Mouse (Mus musculus): ENCODE results near the gene Dcdc2b. TPM values are rescaled to one million over a fixed set of nuclear protein-coding genes. Genes with fewer than 3 reads are reported as not detected.

Gene Dcdc2b
- polyA plus RNA-seq, 1 experiment from 2014 or later, result 3.7 TPM

DNA sequence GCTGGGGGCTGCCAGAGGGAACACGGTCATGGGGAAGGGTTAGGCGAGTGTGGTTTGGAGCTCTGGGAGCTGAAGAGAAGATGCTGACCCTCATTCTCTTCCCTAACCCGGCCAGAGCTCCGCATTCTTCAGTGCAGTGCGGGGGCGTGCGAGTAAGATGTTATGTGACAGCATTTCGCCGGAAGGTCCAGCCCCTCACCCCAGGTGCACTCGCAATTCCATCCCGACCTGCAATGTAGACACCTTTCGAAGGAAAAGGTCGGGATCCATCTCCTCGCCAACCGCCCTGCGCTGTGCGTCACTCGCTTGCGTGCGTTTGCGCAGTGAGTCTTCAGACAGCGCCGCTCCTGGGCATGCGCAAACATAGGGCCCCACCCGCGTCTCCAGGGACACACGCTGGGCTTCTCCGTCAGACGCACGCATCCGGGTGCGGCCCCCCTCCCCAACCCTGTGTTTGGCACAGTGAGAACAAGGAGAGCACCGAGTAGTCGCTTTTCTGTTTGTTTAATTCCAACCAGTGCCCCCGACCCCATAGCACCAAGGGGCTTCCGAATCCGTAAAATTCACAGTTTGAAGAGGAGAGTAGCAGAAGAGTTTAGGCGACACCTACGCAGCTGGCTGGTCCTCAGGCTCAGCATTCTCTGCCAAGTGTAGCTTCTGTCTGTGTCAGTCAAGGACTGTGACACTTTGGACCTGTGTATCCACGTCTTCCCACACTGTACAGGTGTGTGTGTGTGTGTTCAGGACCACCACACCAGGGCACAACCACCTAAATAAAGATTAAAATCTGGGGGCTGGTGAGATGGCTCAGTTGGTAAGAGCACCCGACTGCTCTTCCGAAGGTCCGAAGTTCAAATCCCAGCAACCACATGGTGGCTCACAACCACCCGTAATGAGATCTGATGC, 5.0 kb upstream of the Dcdc2b start, which contains the start of gene Iqcc:
Gene Iqcc, minus strand, starts transcription at position 314 of the 906 bp plus-strand sequence.
- Histone ChIP-seq H3K9ac (ENCODE audit: low read length) (peak within 1 kb of the TSS; percentile 83), H3K27me3 (replicated peaks; ENCODE audit: control insufficient read depth, insufficient read depth, low read length) (no peaks in the 10 kb centered on the region), H3K36me3 (ENCODE audit: control insufficient read depth, insufficient read depth, low read length) (peaks cover 19% of the 10 kb centered on the region), H3K9me3 (ENCODE audit: control insufficient read depth, low read length) (no peaks in the 10 kb centered on the region), H3K4me2 (ENCODE audit: low read length) (peak within 1 kb of the TSS; percentile 87), H3K4me3 (ENCODE audit: low read depth, low read length) (peak within 1 kb of the TSS; percentile 77), H3K4me1 (replicated peaks; ENCODE audit: control insufficient read depth, insufficient read depth, low read length) (peaks cover 16% of the 10 kb centered on the region), H3K27ac (ENCODE audit: low read depth) (peak within 1 kb of the TSS; percentile 82)
- DNase-seq (ENCODE audit: low spot score) (peak; percentile 92), ATAC-seq (replicated peaks; ENCODE audit: low FRiP score, low TSS enrichment, low read depth) (peak; percentile 88)
- WGBS, result 5% methylated on average over 43 of the region's 44 CpGs

- no peak for ATAC-seq (replicated peaks; ENCODE audit: low FRiP score, low TSS enrichment, low read depth)
- no peak for DNase-seq (ENCODE audit: low spot score)
- H3K9ac ChIP-seq (ENCODE audit: low read length), result peak overlapping the region; percentile 83
- peaks cover 13% of the 10 kb centered on the region for H3K4me1 ChIP-seq (replicated peaks; ENCODE audit: control insufficient read depth, insufficient read depth, low read length)
- H3K4me3 ChIP-seq (ENCODE audit: low read depth, low read length), result peak overlapping the region; percentile 77
- 94% methylated on average over 5 of the region's 5 CpGs for WGBS
- H3K27ac ChIP-seq (ENCODE audit: low read depth), result 0 out of 2 replicates have a peak overlapping the region, but pooled peaks have one; percentile 71
- peaks cover 19% of the 10 kb centered on the region for H3K36me3 ChIP-seq (ENCODE audit: control insufficient read depth, insufficient read depth, low read length)
- no peaks in the 10 kb centered on the region for H3K9me3 ChIP-seq (ENCODE audit: control insufficient read depth, low read length)
- peak overlapping the region; percentile 87 for H3K4me2 ChIP-seq (ENCODE audit: low read length)
- no peaks in the 10 kb centered on the region for H3K27me3 ChIP-seq (replicated peaks; ENCODE audit: control insufficient read depth, insufficient read depth, low read length)
These were observed 4.0 kb upstream of the Dcdc2b start for GRCm38 (mm10) chr4:129618031-129618430.

DNA sequence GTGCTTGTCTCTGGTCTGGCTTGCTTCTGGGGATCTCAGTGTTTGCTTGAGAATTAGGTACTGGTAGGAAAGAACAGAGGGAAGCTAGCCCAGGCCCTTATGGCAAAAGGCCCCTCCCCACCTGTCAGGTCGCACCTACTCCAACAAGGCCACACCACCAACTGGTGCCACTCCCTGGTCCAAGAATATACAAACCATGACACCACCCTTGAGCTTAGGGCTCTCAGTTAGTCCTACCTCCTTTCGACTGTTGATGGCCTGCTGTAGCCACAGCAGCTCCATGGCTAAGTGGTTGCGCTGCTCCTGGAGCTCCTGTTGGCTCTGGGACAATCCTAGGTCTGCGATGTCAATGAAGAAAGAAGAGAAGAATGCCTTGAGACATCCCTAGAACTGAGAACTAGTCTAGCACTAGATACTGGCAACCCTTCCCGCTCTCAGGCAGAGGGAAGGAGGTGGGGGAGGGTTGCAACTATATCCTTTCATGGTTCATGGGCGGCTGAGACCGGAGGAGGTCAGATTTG, 3.1 kb upstream of the Dcdc2b start:
- peaks cover 19% of the 10 kb centered on the region for H3K36me3 ChIP-seq (ENCODE audit: control insufficient read depth, insufficient read depth, low read length)
- no peak overlapping the region for H3K9ac ChIP-seq (ENCODE audit: low read length)
- no peak overlapping the region for H3K4me3 ChIP-seq (ENCODE audit: low read depth, low read length)
- H3K4me1 ChIP-seq (replicated peaks; ENCODE audit: control insufficient read depth, insufficient read depth, low read length), result peaks cover 6% of the 10 kb centered on the region
- H3K4me2 ChIP-seq (ENCODE audit: low read length), result no peak overlapping the region
- 95% methylated on average over 7 of the region's 7 CpGs for WGBS
- H3K9me3 ChIP-seq (ENCODE audit: control insufficient read depth, low read length), result no peaks in the 10 kb centered on the region
- ATAC-seq (replicated peaks; ENCODE audit: low FRiP score, low TSS enrichment, low read depth) (no peak), DNase-seq (ENCODE audit: low spot score) (no peak)
- no peaks in the 10 kb centered on the region for H3K27me3 ChIP-seq (replicated peaks; ENCODE audit: control insufficient read depth, insufficient read depth, low read length)
- H3K27ac ChIP-seq (ENCODE audit: low read depth), result no peak overlapping the region

DNA sequence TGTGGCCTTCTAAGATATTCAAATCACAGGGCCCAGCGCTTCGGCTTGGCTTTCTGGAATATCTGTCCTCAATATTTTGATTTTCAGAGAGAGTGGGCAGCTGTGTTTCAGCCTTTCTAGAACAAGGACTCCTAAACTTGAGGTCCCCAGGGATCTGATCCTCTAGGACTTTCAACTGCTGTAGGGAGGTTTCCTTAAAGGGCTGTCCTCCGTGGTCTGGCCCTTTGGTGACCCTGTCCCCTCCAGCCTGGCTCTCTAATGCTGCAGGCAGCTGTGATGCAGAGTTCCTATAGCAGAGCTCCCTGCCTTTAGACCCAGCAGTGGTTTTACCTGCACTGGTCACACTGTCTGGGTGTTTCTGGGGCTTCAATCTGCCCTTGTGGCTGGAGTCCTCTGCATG, 2.6 kb upstream of the Dcdc2b start:
- no peaks in the 10 kb centered on the region for H3K9me3 ChIP-seq (ENCODE audit: control insufficient read depth, low read length)
- no peak overlapping the region for H3K9ac ChIP-seq (ENCODE audit: low read length)
- DNase-seq (ENCODE audit: low spot score) (no peak), ATAC-seq (replicated peaks; ENCODE audit: low FRiP score, low TSS enrichment, low read depth) (no peak)
- H3K4me2 ChIP-seq (ENCODE audit: low read length), result no peak overlapping the region
- no peaks in the 10 kb centered on the region for H3K27me3 ChIP-seq (replicated peaks; ENCODE audit: control insufficient read depth, insufficient read depth, low read length)
- H3K36me3 ChIP-seq (ENCODE audit: control insufficient read depth, insufficient read depth, low read length), result peaks cover 19% of the 10 kb centered on the region
- H3K27ac ChIP-seq (ENCODE audit: low read depth), result no peak overlapping the region
- peaks cover 6% of the 10 kb centered on the region for H3K4me1 ChIP-seq (replicated peaks; ENCODE audit: control insufficient read depth, insufficient read depth, low read length)
- H3K4me3 ChIP-seq (ENCODE audit: low read depth, low read length), result no peak overlapping the region
- 96% methylated on average over 3 of the region's 3 CpGs for WGBS

DNA sequence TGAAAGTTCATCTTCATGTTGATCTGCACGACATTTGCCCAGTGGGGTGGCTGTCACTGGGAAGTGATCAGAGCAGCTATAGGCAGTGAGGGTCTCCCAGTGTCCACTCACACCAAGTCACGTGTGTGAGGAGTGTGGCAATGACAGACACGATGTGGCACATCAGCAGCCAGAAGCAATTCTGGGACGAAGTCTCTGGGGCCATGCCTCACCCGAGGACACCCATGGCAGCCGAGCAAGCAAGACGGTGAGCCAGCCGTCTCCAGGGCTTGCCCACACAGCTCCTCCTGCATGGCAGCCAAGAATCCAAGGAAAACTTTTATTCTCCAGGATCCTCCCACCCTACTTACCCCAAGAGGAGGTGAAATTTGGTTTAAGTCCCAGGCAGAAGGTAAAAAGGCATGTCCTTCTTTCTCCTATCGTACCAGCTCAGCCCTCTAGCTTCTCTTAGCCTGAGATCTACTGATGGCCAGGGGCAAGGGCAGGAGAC, 1.8 kb upstream of the Dcdc2b start:
- 90% methylated on average over 9 of the region's 9 CpGs for WGBS
- peaks cover 19% of the 10 kb centered on the region for H3K36me3 ChIP-seq (ENCODE audit: control insufficient read depth, insufficient read depth, low read length)
- no peak for ATAC-seq (replicated peaks; ENCODE audit: low FRiP score, low TSS enrichment, low read depth)
- H3K27ac ChIP-seq (ENCODE audit: low read depth), result no peak overlapping the region
- H3K27me3 ChIP-seq (replicated peaks; ENCODE audit: control insufficient read depth, insufficient read depth, low read length), result no peaks in the 10 kb centered on the region
- peaks cover 6% of the 10 kb centered on the region for H3K4me1 ChIP-seq (replicated peaks; ENCODE audit: control insufficient read depth, insufficient read depth, low read length)
- H3K9me3 ChIP-seq (ENCODE audit: control insufficient read depth, low read length), result no peaks in the 10 kb centered on the region
- DNase-seq (ENCODE audit: low spot score), result no peak
- no peak overlapping the region for H3K4me3 ChIP-seq (ENCODE audit: low read depth, low read length)
- no peak overlapping the region for H3K9ac ChIP-seq (ENCODE audit: low read length)
- H3K4me2 ChIP-seq (ENCODE audit: low read length), result no peak overlapping the region

GRCm38 (mm10) chr4:129610472-129610871, 3.6 kb downstream of the Dcdc2b start:
- WGBS, result 72% methylated on average over 4 of the region's 4 CpGs
- no peaks in the 10 kb centered on the region for H3K9me3 ChIP-seq (ENCODE audit: control insufficient read depth, low read length)
- no peak overlapping the region for H3K9ac ChIP-seq (ENCODE audit: low read length)
- no peaks in the 10 kb centered on the region for H3K4me1 ChIP-seq (replicated peaks; ENCODE audit: control insufficient read depth, insufficient read depth, low read length)
- H3K27me3 ChIP-seq (replicated peaks; ENCODE audit: control insufficient read depth, insufficient read depth, low read length), result no peaks in the 10 kb centered on the region
- no peak for DNase-seq (ENCODE audit: low spot score)
- no peak overlapping the region for H3K4me2 ChIP-seq (ENCODE audit: low read length)
- H3K27ac ChIP-seq (ENCODE audit: low read depth), result no peak overlapping the region
- peaks cover 23% of the 10 kb centered on the region for H3K36me3 ChIP-seq (ENCODE audit: control insufficient read depth, insufficient read depth, low read length)
- no peak overlapping the region for H3K4me3 ChIP-seq (ENCODE audit: low read depth, low read length)
- no peak for ATAC-seq (replicated peaks; ENCODE audit: low FRiP score, low TSS enrichment, low read depth)

DNA sequence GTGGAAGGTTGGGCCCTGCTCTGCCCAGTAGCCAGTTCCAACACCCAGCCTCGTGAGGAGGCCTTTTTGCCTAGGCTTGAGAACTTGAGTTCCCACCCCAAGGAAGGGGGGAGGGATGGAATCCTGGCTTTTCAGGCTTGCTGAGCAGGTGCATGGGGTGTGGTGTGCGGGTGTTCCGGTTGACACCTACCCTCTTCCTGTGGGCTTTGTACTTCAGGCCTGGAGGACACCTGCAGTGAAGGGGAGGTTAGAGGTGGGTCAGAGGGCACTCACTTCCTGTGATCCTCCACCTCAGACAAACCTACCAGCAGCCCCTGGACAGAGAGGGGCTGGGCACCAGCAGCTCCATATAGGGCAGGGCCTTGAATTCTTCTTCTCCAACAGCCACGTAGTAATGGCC, 4.0 kb downstream of the Dcdc2b start:
- no peaks in the 10 kb centered on the region for H3K27me3 ChIP-seq (replicated peaks; ENCODE audit: control insufficient read depth, insufficient read depth, low read length)

GRCm38 (mm10) chr4:129609139-129609631, 4.9 kb downstream of the Dcdc2b start:
- 84% methylated on average over 12 of the region's 12 CpGs for WGBS
- H3K36me3 ChIP-seq (ENCODE audit: control insufficient read depth, insufficient read depth, low read length), result peaks cover 36% of the 10 kb centered on the region
- ATAC-seq (replicated peaks; ENCODE audit: low FRiP score, low TSS enrichment, low read depth) (no peak), DNase-seq (ENCODE audit: low spot score) (no peak)
- H3K9me3 ChIP-seq (ENCODE audit: control insufficient read depth, low read length), result no peaks in the 10 kb centered on the region
- H3K9ac ChIP-seq (ENCODE audit: low read length), result no peak overlapping the region
- no peaks in the 10 kb centered on the region for H3K4me1 ChIP-seq (replicated peaks; ENCODE audit: control insufficient read depth, insufficient read depth, low read length)
- no peak overlapping the region for H3K4me2 ChIP-seq (ENCODE audit: low read length)
- no peak overlapping the region for H3K27ac ChIP-seq (ENCODE audit: low read depth)
- H3K4me3 ChIP-seq (ENCODE audit: low read depth, low read length), result no peak overlapping the region
- no peaks in the 10 kb centered on the region for H3K27me3 ChIP-seq (replicated peaks; ENCODE audit: control insufficient read depth, insufficient read depth, low read length)

More for the DNA sequence above, 4.0 kb downstream of the Dcdc2b start:
- H3K4me1 ChIP-seq (replicated peaks; ENCODE audit: control insufficient read depth, insufficient read depth, low read length), result no peaks in the 10 kb centered on the region
- no peak overlapping the region for H3K9ac ChIP-seq (ENCODE audit: low read length)
- WGBS, result 70% methylated on average over 4 of the region's 4 CpGs
- H3K4me3 ChIP-seq (ENCODE audit: low read depth, low read length), result no peak overlapping the region
- no peak overlapping the region for H3K4me2 ChIP-seq (ENCODE audit: low read length)
- peaks cover 27% of the 10 kb centered on the region for H3K36me3 ChIP-seq (ENCODE audit: control insufficient read depth, insufficient read depth, low read length)
- ATAC-seq (replicated peaks; ENCODE audit: low FRiP score, low TSS enrichment, low read depth) (no peak), DNase-seq (ENCODE audit: low spot score) (no peak)
- H3K27ac ChIP-seq (ENCODE audit: low read depth), result no peak overlapping the region
- no peaks in the 10 kb centered on the region for H3K9me3 ChIP-seq (ENCODE audit: control insufficient read depth, low read length)
